Mouse (Mus musculus) erythroblast, adult 5-6 weeks (primary cell): ENCODE results near the gene Mlip. TPM values are rescaled to one million over a fixed set of nuclear protein-coding genes. Genes with fewer than 3 reads are reported as not detected.
"Not testable (repeated sequence)": the region's sequence is repeated elsewhere in the genome, so short reads cannot be mapped to it uniquely, and the experiment has no call there.

Source experiments
- ATAC-seq: replicated peaks from 2 replicates; pipeline ENCODE4 v1.8.0; 2016; ENCODE audit warnings: moderate number of reproducible peaks, mild to moderate bottlenecking, moderate TSS enrichment, inconsistent platforms; ENCODE audit not compliant: poor library complexity, low FRiP score, severe bottlenecking
- total RNA-seq, 2 experiments: library from RNA; stranded (forward) in 1 of 2; stranded (reverse) in 1 of 2; fragments of 150-400 nt in 1 of 2; fragments of 200-764, 138-1000 nt in 1 of 2; gene quantifications; 2 replicates each; pipeline versions ENCODE4 v1.2.3 to v1.2.4; 2015 to 2017; ENCODE audit warnings: low replicate concordance in 2 of 2

The Mlip gene
- total RNA-seq, 2 experiments from 2014 or later, result not detected

- no peak for ATAC-seq
These were observed 98.3 kb downstream of the Mlip start for GRCm38 (mm10) chr9:77254514-77254913.

GRCm38 (mm10) chr9:77252761-77253160 is 100.0 kb downstream of the Mlip start:
- no peak for ATAC-seq

GRCm38 (mm10) chr9:77252134-77252533 is 100.6 kb downstream of the Mlip start:
- no peak for ATAC-seq

- no peak for ATAC-seq
These were observed 101.2 kb downstream of the Mlip start for GRCm38 (mm10) chr9:77251511-77252112.

- ATAC-seq, result no peak
These were observed 154.5 kb downstream of the Mlip start for GRCm38 (mm10) chr9:77198250-77198649.

- ATAC-seq, result no peak
These were observed 173.3 kb downstream of the Mlip start for GRCm38 (mm10) chr9:77179486-77179885.

GRCm38 (mm10) chr9:77175870-77176269 is 176.9 kb downstream of the Mlip start:
- no peak for ATAC-seq

GRCm38 (mm10) chr9:77172044-77172443 is 180.7 kb downstream of the Mlip start:
- no peak for ATAC-seq

GRCm38 (mm10) chr9:77165877-77166276 is 186.9 kb downstream of the Mlip start:
- ATAC-seq, result no peak

- no peak for ATAC-seq
These were observed 191.0 kb downstream of the Mlip start for GRCm38 (mm10) chr9:77161764-77162163.

- ATAC-seq, result no peak
These were observed 192.4 kb downstream of the Mlip start for GRCm38 (mm10) chr9:77160277-77160926.

GRCm38 (mm10) chr9:77148518-77149257 is 204.1 kb downstream of the Mlip start:
- no peak for ATAC-seq

- ATAC-seq, result no peak
These were observed 233.0 kb downstream of the Mlip start for GRCm38 (mm10) chr9:77119735-77120134.

GRCm38 (mm10) chr9:77096886-77097285 is 255.9 kb downstream of the Mlip start:
- ATAC-seq, result no peak

GRCm38 (mm10) chr9:77083221-77083620 is 269.5 kb downstream of the Mlip start:
- not testable (repeated sequence) for ATAC-seq

- no peak for ATAC-seq
These were observed 281.1 kb downstream of the Mlip start for GRCm38 (mm10) chr9:77071676-77072075.

- no peak for ATAC-seq
These were observed 296.2 kb downstream of the Mlip start for GRCm38 (mm10) chr9:77056611-77057010.

- no peak for ATAC-seq
These were observed 298.2 kb downstream of the Mlip start for GRCm38 (mm10) chr9:77054426-77055193.
